Mouse (Mus musculus) liver, adult 2 months (tissue): Measurements from ENCODE around the gene Slc25a26.

Experiments
- CTCF ChIP-seq: fragments of 200-500 bp; IDR thresholded peaks from 2 replicates; pipeline ENCODE4 v1.5.1; 2011; ENCODE audit warnings: low read depth, low read length, control low read depth
- POLR2A ChIP-seq: fragments of 200-500 bp; IDR thresholded peaks from 2 replicates; pipeline ENCODE4 v1.6.1; 2011; ENCODE audit warnings: low read length, control low read depth; ENCODE audit not compliant: insufficient read depth; ENCODE audit errors: extremely low read depth

GRCm38 (mm10) chr6:94530756-94531155, 30.6 kb downstream of the Slc25a26 start:
- TF ChIP-seq CTCF, result no peak
- TF ChIP-seq POLR2A, result no peak
